Mouse (Mus musculus): ENCODE results near the gene Mbnl3. TPM values are rescaled to one million over a fixed set of nuclear protein-coding genes. Genes with fewer than 3 reads are reported as not detected.

The Mbnl3 gene
- 10.9 and 11.8 TPM in 2 replicates for polyA plus RNA-seq (2015; fragmentation: Nextera tagmentation; extraction: Ambion mirVana)

DNA sequence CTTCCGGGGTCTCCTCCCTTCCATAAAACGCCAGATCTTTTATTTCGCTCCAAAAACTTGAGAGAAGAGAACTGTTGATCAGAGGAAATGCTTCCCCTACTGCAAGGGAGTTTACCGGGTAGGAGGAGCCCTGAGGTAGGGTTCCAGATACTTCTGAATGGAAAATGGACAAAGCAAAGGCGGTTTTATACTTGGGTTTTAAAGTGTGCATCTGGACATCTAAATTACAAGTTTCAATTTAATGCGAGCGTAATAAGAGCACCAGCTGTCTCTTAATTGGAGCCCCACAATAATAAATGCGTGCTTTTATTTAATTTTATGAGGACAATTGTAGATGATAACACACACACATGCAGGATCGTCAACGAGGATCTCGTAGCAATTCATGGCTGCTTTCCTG lies at the start of gene Mbnl3:
Gene Mbnl3, minus strand, starts transcription at position 101 of the 400 bp plus-strand sequence.

Small RNAs within 50 kb of the gene (microRNA-seq; reads per million reads assigned to microRNA genes)
- gene Gm23417 = not detected

Other genes with a start within 250 kb of the Mbnl3 start
- gene Rap2c, start 188.5 kb downstream of the Mbnl3 start, polyA plus RNA-seq (2015; fragmentation: Nextera tagmentation; extraction: Ambion mirVana) = 7.8 TPM in 2 replicates

Measured in urinary bladder, postnatal 0 days (tissue).